Mouse (Mus musculus) megakaryocyte, adult 5-6 weeks (primary cell): ENCODE results near the gene Foxf2. TPM values are rescaled to one million over a fixed set of nuclear protein-coding genes. Genes with fewer than 3 reads are reported as not detected.

Source experiments
- ATAC-seq: 2 replicates; pipeline ENCODE4 v1.8.0; 2016; ENCODE audit warnings: mild to moderate bottlenecking, inconsistent platforms; ENCODE audit not compliant: poor library complexity, severe bottlenecking
- total RNA-seq, 2 experiments: library from RNA; stranded (forward) in 1 of 2; stranded (reverse) in 1 of 2; fragments of 153-499, 151-499 nt in 1 of 2; fragments of 221-1000, 200-1000 nt in 1 of 2; gene quantifications; 2 replicates each; pipeline versions ENCODE4 v1.2.3 to v1.2.4; 2015 to 2017

Gene Foxf2
- total RNA-seq, 2 experiments from 2014 or later: 0.25 TPM; not detected in 1

- no peak for ATAC-seq
Measured at GRCm38 (mm10) chr13:31667919-31668524, 42.4 kb downstream of the Foxf2 start.

- ATAC-seq: no peak
Measured at GRCm38 (mm10) chr13:31672093-31672492, 46.5 kb downstream of the Foxf2 start.

Other genes with a start within 250 kb of the Foxf2 start
- 0.16 and 0.34 TPM in 2 replicates for gene Foxq1, start 69.7 kb upstream of the Foxf2 start, total RNA-seq (2015)
- 0.07 and 0.16 TPM in 2 replicates for gene Foxq1, start 69.7 kb upstream of the Foxf2 start, total RNA-seq (2017)
- 0.36 TPM in 1 of 2 replicates, not detected in the other for gene A530084C06Rik, start 66.5 kb upstream of the Foxf2 start, total RNA-seq (2015)
- 0.15 TPM in 1 of 2 replicates, not detected in the other for gene A530084C06Rik, start 66.5 kb upstream of the Foxf2 start, total RNA-seq (2017)
- gene Foxc1, start 180.8 kb downstream of the Foxf2 start, total RNA-seq (2015): 0.18 and 0.30 TPM in 2 replicates
- 0.07 and 0.28 TPM in 2 replicates for gene Foxc1, start 180.8 kb downstream of the Foxf2 start, total RNA-seq (2017)